Mouse (Mus musculus): Measurements from ENCODE around the gene Spint2. TPM values are rescaled to one million over a fixed set of nuclear protein-coding genes. Genes with fewer than 3 reads are reported as not detected.
"Not testable (repeated sequence)": the region's sequence is repeated elsewhere in the genome, so short reads cannot be mapped to it uniquely, and the experiment has no call there.

The Spint2 gene
- polyA plus RNA-seq, 1 experiment from 2014 or later = 265 TPM

DNA sequence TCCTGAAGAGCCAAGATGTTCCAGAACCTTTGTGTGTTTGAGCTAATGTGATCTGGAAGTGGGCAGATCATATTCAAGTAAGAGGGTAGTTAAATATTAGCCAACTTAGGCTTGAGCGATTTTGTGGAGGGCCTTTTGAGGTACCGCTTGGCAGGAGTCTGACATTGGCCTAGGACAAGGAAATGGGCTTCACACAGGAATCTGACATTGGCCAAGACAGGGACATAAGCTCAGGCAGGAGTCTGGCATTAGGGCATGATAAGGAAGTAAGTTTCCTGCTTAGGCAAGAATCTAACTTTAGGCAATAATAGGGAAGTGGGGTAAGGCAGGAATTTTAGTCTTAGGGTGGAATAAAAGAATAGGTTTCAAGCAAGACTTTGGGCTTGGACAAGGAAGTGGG is 67.5 kb downstream of the Spint2 start:
- ATAC-seq (ENCODE audit: insufficient read depth) (peak; percentile 4; the same call in 1 of the 2 replicates), DNase-seq (peak; percentile 37)
- TF ChIP-seq CTCF (IDR thresholded peaks at IDR 0.05; ENCODE audit: low read depth) = no peak

DNA sequence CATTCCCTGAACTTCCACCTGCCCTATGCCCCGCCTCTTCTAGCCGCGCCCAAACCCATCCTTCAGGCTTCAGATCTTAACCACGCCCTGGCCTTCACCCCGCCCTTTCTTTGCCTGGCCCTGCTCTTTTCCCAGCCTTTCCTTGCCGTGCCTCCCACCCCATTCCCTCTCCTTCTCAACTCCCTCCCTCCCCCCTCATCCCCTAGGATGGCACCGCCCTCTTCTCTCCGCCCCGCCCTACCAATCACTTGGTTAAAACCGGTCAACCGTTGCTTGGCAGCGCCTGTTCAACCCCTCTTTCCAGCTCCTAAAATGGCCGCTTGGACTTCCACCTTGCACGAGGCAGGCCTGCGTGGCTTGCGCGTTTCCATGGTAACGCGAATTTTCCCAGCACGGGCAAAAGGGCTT is 68.0 kb downstream of the Spint2 start, which contains the start of gene Catsperg1:
Gene Catsperg1 (minus strand): TSS at position 361 of the 408 bp plus-strand sequence.
- Histone ChIP-seq H3K4me2 (peak within 1 kb of the TSS; percentile 62), H3K27ac (ENCODE audit: low read depth) (no peak within 1 kb of the TSS), H3K9ac (no peak within 1 kb of the TSS), H3K27me3 (ENCODE audit: insufficient read depth, low read length) (peaks cover 6% of the 10 kb centered on the region; the same call in 1 of the 2 replicates), H3K4me3 (ENCODE audit: low read depth, low read length) (no peak within 1 kb of the TSS), H3K36me3 (ENCODE audit: insufficient read depth) (no peaks in the 10 kb centered on the region), H3K4me1 (ENCODE audit: insufficient read depth) (peaks cover 7% of the 10 kb centered on the region; the same call in 1 of the 2 replicates), H3K9me3 (ENCODE audit: low read depth, low read length) (peaks cover 3% of the 10 kb centered on the region; the same call in 1 of the 2 replicates)
- TF ChIP-seq CTCF (IDR thresholded peaks at IDR 0.05; ENCODE audit: low read depth) = no peak
- DNase-seq (peak; percentile 70), ATAC-seq (ENCODE audit: insufficient read depth) (peak; percentile 52)
- WGBS = 3% methylated on average over 20 of the region's 20 CpGs

More for the DNA sequence above, 67.5 kb downstream of the Spint2 start:
- Histone ChIP-seq H3K4me2 (no peak overlapping the region), H3K27ac (ENCODE audit: low read depth) (no peak overlapping the region), H3K27me3 (ENCODE audit: insufficient read depth, low read length) (peaks cover 6% of the 10 kb centered on the region; the same call in 1 of the 2 replicates), H3K36me3 (ENCODE audit: insufficient read depth) (no peaks in the 10 kb centered on the region), H3K9me3 (ENCODE audit: low read depth, low read length) (peaks cover 3% of the 10 kb centered on the region; the same call in 1 of the 2 replicates), H3K9ac (no peak overlapping the region), H3K4me3 (ENCODE audit: low read depth, low read length) (no peak overlapping the region), H3K4me1 (ENCODE audit: insufficient read depth) (peaks cover 7% of the 10 kb centered on the region; the same call in 1 of the 2 replicates)
- WGBS = 49% methylated on average over 2 of the region's 2 CpGs

DNA sequence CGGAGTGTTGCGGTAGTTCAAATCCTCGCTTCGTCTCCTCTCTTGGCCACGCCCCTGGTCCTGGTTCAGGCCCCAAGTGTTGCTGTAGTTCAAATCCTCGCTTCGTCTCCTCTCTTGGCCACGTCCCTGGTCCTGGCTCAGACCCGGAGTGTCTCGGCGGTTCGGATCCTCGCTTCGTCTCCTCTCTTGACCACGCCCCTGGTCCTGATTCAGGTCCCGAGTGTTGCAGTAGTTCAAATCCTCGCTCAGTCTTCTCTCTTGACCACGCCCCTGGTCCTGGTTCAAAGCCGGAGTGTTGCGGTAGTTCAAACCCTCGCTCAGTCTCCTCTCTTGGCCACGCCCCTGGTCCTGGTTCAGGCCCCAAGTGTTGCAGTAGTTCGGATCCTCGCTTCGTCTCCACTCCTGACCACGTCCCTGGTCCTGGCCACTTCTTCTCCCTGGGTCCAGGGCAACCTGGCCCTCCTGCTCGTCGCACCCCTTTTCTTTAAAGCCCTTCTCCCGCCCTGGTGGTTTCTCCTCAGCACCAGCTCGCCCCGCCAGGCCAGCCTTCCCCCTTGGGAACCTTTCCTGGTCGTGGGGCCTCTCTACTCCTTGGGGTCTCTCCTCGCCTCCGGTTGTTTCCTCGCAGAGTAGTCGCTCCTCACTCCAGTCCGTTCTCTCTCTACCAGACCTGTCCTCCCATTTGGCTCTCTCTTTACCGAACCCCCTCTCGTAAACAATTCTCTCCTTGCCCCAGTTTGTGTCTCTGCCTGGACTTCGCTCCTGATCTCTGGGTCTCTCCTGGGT is 68.7 kb downstream of the Spint2 start:
- not testable (repeated sequence) for H3K27ac ChIP-seq (ENCODE audit: low read depth); H3K4me3 ChIP-seq (ENCODE audit: low read depth, low read length); H3K27me3 ChIP-seq (ENCODE audit: insufficient read depth, low read length); H3K9ac ChIP-seq; DNase-seq; H3K4me1 ChIP-seq (ENCODE audit: insufficient read depth); H3K9me3 ChIP-seq (ENCODE audit: low read depth, low read length); H3K36me3 ChIP-seq (ENCODE audit: insufficient read depth); ATAC-seq (ENCODE audit: insufficient read depth)
- 16% methylated on average over 40 of the region's 40 CpGs for WGBS
- peak overlapping the region; percentile 62 for H3K4me2 ChIP-seq

DNA sequence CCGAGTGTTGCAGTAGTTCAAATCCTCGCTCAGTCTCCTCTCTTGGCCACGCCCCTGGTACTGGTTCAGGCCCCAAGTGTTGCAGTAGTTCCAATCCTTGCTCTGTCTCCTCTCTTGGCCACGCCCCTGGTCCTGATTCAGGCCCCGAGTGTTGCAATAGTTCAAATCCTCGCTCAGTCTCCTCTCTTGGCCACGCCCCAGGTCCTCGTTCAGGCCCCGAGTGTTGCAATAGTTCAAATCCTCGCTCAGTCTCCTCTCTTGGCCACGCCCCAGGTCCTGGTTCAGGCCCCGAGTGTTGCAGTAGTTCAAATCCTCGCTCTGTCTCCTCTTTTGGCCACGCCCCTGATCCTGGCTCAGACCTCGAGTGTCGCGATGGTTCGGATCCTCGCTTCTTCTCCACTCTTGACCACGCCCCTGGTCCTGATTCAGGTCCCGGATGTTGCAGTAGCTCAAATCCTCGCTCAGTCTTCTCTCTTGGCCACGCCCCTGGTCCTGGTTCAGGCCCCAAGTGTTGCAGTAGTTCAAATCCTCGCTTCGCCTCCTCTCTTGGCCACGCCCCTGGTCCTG is 69.4 kb downstream of the Spint2 start:
- ATAC-seq (ENCODE audit: insufficient read depth) = no peak
- 15% methylated on average over 26 of the region's 26 CpGs for WGBS
- DNase-seq = peak; percentile 46
- TF ChIP-seq CTCF (IDR thresholded peaks at IDR 0.05; ENCODE audit: low read depth) = no peak
- Histone ChIP-seq H3K4me3 (ENCODE audit: low read depth, low read length) (peak overlapping the region; percentile 33), H3K27ac (ENCODE audit: low read depth) (no peak overlapping the region), H3K27me3 (ENCODE audit: insufficient read depth, low read length) (peaks cover 6% of the 10 kb centered on the region; the same call in 1 of the 2 replicates), H3K36me3 (ENCODE audit: insufficient read depth) (no peaks in the 10 kb centered on the region), H3K9me3 (ENCODE audit: low read depth, low read length) (peaks cover 3% of the 10 kb centered on the region; the same call in 1 of the 2 replicates), H3K9ac (no peak overlapping the region), H3K4me1 (ENCODE audit: insufficient read depth) (peaks cover 7% of the 10 kb centered on the region; the same call in 1 of the 2 replicates), H3K4me2 (peak overlapping the region; percentile 62)

- ATAC-seq (ENCODE audit: insufficient read depth) (peak; percentile 85), DNase-seq (peak; percentile 94)
- H3K4me2 ChIP-seq = peak overlapping the region; percentile 62
- no peak overlapping the region for H3K9ac ChIP-seq
- TF ChIP-seq CTCF (IDR thresholded peaks at IDR 0.05; ENCODE audit: low read depth) = no peak
- peaks cover 6% of the 10 kb centered on the region; the same call in 1 of the 2 replicates for H3K27me3 ChIP-seq (ENCODE audit: insufficient read depth, low read length)
- 4% methylated on average over 34 of the region's 34 CpGs for WGBS
- peaks cover 3% of the 10 kb centered on the region; the same call in 1 of the 2 replicates for H3K9me3 ChIP-seq (ENCODE audit: low read depth, low read length)
- peak overlapping the region; percentile 33 for H3K4me3 ChIP-seq (ENCODE audit: low read depth, low read length)
- H3K36me3 ChIP-seq (ENCODE audit: insufficient read depth) = no peaks in the 10 kb centered on the region
- peaks cover 7% of the 10 kb centered on the region; the same call in 1 of the 2 replicates for H3K4me1 ChIP-seq (ENCODE audit: insufficient read depth)
- H3K27ac ChIP-seq (ENCODE audit: low read depth) = peak overlapping the region; percentile 80
These were observed 70.1 kb downstream of the Spint2 start for GRCm38 (mm10) chr7:29211415-29212198.

DNA sequence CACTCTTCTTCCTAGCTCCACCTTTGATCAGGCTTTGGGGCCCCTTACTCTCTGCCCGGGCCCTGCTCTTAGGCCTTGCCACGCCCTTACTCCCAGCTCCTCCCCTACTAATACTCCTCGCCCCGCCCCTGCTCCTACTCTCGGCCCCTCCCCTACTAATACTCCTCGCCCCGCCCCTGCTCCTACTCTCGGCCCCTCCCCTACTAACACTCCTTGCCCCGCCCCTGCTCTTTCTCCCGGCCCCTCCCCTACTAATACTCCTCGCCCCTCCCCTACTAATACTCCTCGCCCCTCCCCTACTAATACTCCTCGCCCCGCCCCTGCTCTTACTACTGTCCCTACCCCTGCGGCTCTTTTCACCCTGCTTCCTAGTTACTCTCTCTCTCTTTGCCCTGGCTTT is 70.7 kb downstream of the Spint2 start:
- not testable (repeated sequence) for H3K4me1 ChIP-seq (ENCODE audit: insufficient read depth); H3K36me3 ChIP-seq (ENCODE audit: insufficient read depth); H3K9ac ChIP-seq; H3K9me3 ChIP-seq (ENCODE audit: low read depth, low read length); H3K27me3 ChIP-seq (ENCODE audit: insufficient read depth, low read length)
- Histone ChIP-seq H3K27ac (ENCODE audit: low read depth) (peak overlapping the region; percentile 80; the same call in 1 of the 2 replicates), H3K4me3 (ENCODE audit: low read depth, low read length) (peak overlapping the region; percentile 33), H3K4me2 (peak overlapping the region; percentile 62)
- peak; percentile 11; the same call in 1 of the 2 replicates for ATAC-seq (ENCODE audit: insufficient read depth)
- 22% methylated on average over 12 of the region's 15 CpGs for WGBS
- DNase-seq = peak; percentile 14

Other genes with a start within 250 kb of the Spint2 start
- 0.22 and 0.45 TPM in 2 replicates for gene Ryr1, start 156.7 kb downstream of the Spint2 start, polyA plus RNA-seq (2014; fragmentation: Nextera tagmentation; extraction: Ambion mirVana)
- 0.95 and 1.0 TPM in 2 replicates for gene Rasgrp4, start 147.1 kb downstream of the Spint2 start, polyA plus RNA-seq (2014; fragmentation: Nextera tagmentation; extraction: Ambion mirVana)
- 10.7 and 16.3 TPM in 2 replicates for gene Fam98c, start 125.7 kb downstream of the Spint2 start, polyA plus RNA-seq (2014; fragmentation: Nextera tagmentation; extraction: Ambion mirVana)
- gene Ggn, start 111.7 kb downstream of the Spint2 start, polyA plus RNA-seq (2014; fragmentation: Nextera tagmentation; extraction: Ambion mirVana) = 0.17 and 0.28 TPM in 2 replicates
- gene Spred3, start 111.5 kb downstream of the Spint2 start, polyA plus RNA-seq (2014; fragmentation: Nextera tagmentation; extraction: Ambion mirVana) = 1.7 and 2.5 TPM in 2 replicates
- gene Psmd8, start 101.2 kb downstream of the Spint2 start, polyA plus RNA-seq (2014; fragmentation: Nextera tagmentation; extraction: Ambion mirVana) = 284 and 285 TPM in 2 replicates
- 0.57 and 0.87 TPM in 2 replicates for gene Catsperg1, start 67.9 kb downstream of the Spint2 start, polyA plus RNA-seq (2014; fragmentation: Nextera tagmentation; extraction: Ambion mirVana)
- gene Kcnk6, start 49.4 kb downstream of the Spint2 start, polyA plus RNA-seq (2014; fragmentation: Nextera tagmentation; extraction: Ambion mirVana) = 0.84 and 1.1 TPM in 2 replicates
- 121 and 123 TPM in 2 replicates for gene Yif1b, start 43.6 kb downstream of the Spint2 start, polyA plus RNA-seq (2014; fragmentation: Nextera tagmentation; extraction: Ambion mirVana)
- 4.6 and 4.7 TPM in 2 replicates for gene 2200002D01Rik, start 33.4 kb downstream of the Spint2 start, polyA plus RNA-seq (2014; fragmentation: Nextera tagmentation; extraction: Ambion mirVana)
- gene Ppp1r14a, start 7.4 kb upstream of the Spint2 start, polyA plus RNA-seq (2014; fragmentation: Nextera tagmentation; extraction: Ambion mirVana) = 114 and 127 TPM in 2 replicates
- gene Dpf1, start 22.0 kb upstream of the Spint2 start, polyA plus RNA-seq (2014; fragmentation: Nextera tagmentation; extraction: Ambion mirVana) = 13.5 and 14.7 TPM in 2 replicates
- 20.2 and 20.4 TPM in 2 replicates for gene Sipa1l3, start 236.7 kb upstream of the Spint2 start, polyA plus RNA-seq (2014; fragmentation: Nextera tagmentation; extraction: Ambion mirVana)